Mouse (Mus musculus): ENCODE data around the gene Ift122.
"Not testable (repeated sequence)": the region's sequence is repeated elsewhere in the genome, so short reads cannot be mapped to it uniquely, and the experiment has no call there.

Ift122 gene

DNA sequence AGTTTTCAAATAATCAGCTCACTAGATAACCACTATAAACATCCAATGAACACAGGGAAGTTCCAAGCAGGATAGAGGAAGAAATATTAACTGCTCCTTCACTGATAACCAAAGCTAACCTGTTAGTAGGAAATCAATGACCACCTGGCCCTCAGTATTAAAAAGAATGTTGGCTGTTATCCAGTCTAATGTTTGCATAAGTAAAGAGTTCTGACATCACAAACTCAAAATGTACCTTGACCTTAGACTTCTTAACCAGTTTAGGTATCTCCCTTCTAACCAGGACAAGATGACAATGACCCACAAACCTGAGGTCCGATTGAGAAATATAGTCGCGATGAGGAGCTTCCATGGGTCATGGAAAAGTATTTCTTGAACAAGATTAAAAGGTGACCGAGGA is 8.3 kb upstream of the Ift122 start:
- intact Hi-C loops (cut with DNase I), result loop anchor here (10.0 kb wide), 1 partner anchor 290 kb away; no protein-coding TSS in a partner anchor

DNA sequence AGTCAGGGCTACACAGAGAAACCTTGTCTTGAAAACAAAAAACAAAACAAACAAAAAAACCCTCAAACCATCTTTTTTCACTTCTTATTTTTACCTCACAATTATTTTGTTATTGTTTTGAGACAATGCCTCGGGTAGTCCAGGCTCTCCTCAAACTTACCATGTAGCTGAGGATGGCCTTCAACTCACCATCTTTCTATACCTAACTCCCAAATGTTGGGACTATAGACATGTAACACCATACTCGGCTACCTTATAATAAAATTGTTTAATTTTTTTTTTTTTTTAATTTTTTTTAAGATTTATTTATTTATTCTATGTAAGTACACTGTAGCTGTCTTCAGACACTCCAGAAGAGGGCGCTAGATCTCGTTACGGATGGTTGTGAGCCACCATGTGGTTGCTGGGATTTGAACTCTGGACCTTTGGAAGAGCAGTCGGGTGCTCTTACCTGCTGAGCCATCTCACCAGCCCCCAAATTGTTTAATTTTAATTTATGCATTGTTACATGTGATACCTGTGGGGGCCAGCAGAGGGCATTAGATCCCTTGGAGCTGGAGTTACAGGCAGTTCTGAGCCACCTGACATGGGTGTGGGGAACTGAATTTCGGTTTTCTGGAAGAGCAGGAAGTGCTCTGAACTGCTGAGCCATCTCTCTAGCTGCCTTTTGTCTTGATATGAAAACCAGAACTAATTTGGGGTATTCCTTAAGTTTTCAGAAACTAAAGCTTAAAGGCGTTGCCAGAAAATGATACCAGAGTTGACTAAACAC is 6.4 kb upstream of the Ift122 start:
- intact Hi-C loops (cut with DNase I), result loop anchor here (2.0 to 10.0 kb wide), 2 partner anchors 162 to 288 kb away; no protein-coding TSS in a partner anchor

DNA sequence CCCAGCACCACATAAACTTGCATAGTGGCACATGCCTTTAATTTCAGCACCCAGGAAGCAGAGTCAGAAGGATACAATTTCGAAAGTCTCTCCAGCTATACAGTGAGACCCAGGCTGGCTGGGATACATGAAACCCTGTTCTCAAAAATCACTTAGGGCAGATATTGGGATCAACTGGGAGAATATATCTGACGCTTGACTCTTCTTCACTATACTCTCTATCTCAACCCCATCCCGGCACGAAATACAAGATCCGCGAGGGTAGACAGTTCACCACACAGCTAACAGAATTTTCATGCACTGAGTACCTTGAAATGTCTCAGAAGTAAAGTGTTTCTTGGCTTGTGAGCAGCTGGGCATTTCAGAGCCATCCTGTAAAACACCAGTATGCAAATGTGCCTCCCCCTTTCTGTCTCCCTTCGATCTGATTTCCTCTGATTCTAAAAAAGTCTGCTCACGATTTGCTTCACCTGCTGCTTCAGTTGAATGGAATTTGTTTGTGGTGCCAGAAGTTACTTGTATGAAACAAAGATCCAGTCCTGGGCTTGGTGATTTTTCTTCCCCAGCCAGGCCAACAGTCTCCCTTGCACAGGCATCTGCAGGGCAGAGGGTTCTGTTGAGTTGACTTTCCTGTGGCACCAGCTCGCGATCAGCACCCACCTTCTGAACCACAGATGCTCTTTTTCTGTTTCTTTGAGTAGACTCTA is 4.5 kb upstream of the Ift122 start:
- intact Hi-C loops (cut with DNase I), result loop anchor here (10.0 kb wide), 1 partner anchor 286 kb away; no protein-coding TSS in a partner anchor

DNA sequence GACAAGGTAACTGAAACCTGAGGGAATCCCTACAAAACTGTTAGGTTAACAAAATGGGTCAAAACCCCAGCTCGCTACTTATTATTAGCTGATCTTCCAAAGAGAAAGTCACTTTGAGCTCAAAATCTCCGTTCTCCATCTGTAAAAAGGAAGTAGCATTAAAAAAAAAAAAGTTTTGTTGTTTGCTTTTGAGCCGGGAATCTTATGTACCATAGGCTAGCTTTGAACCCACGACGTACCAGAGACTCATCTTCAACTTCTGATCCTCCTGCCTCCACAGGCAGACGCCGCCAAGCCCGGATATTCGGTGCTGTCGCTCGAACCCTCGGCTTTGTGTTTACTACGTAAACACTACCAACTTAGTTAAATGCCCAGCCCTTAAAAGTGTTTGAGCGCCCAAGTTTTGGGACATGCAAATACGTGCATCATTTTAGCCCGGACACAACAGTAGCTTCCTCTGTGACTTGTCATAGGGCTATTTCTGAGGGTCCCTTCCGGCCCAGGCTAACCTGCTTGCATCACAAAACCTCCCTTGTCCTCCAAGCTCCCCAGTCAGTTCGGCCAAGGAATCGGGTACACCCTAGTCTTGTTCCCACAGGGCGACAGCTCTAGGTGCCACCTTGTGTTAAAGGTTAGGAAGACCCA is 702 bp upstream of the Ift122 start:
- intact Hi-C loops (cut with DNase I), result no loop called here

DNA sequence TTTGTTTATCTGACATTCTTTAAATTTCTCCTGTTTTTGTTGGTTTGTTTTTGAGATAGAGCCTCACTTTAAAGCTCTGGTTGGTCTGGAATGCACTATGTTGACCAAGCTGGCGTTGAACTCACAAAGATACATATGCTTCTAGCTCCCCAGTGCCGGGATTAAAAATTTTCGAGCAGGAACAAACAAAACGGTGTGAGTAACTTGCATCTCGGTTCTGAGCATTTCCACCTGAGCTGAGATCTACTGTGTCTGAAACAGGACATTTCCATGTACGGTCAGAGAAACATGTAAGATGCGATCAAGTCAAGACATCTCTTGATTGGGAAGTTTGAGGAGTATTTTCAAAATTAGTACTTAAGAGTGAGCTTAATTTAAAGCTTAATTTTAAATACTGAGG is 715 bp downstream of the Ift122 start:
- intact Hi-C loops (cut with DNase I), result no loop called here

DNA sequence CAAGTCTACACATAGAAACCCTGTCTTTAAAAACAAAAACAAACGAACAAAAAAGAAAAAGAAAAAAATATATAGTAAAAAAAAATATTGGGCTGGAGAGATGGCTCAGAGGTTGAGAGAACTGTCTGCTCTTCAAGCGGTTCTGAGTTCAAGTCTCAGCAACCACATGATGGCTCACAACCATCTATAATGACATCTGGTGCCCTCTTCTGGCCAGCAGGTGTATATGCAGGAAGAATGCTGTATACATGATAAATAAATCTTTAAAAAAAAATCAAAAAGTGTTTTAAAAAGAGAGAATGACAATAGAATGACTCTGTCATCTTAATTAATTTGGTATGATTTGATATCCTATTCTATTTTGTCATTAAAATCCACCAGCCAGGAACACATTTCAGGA is 1.2 kb downstream of the Ift122 start:
- intact Hi-C loops (cut with DNase I), result no loop called here

DNA sequence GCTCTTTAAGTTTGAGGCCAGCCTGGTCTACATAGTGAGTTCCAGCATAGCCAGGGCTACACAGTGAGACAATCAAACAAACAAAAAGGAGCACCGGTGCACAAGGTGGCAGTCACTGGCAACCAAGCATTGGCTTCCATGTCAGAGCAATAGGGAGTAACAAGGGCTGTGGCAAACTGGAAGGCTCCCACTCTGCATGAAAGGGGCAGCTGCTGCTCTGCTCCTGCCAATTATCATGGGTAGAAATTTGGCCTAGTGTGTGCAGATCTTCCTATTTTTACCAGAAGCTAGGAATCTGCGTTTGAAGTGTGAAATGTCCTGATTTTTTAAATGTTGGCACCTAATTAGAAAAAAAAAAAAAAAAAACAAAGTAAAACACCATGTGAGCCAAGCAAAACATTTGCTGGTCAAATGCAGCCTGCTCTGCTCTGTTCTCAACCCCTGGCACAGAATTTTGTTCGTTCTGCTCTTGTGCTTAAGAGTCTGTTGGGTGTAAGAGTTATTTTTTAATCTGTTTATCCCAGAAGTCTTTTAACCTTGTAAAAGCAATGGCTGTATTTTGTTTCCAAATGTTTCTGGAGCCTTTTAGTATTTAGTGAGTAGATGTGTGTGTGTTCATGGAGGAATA is 2.6 kb downstream of the Ift122 start:
- intact Hi-C loops (cut with DNase I), result no loop called here

DNA sequence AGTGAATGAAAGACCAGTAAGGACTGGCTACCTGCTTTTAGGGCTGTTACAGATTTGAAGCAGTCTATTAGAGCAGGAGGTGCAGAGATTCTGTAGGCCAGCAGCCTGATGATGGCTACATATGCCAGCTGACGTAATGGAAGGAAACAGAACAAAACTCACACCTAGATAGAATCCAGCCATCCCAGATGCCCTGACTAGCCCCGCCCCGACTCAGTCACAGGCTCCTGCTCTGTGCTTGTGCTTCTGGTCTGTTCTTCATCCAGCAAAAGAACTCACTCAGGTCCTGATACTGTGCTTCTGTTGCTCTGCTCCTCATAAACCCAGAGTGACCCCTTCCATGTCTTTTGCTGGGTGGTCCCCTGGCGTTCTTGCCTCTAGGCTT is 3.1 kb downstream of the Ift122 start:
- intact Hi-C loops (cut with DNase I), result no loop called here

DNA sequence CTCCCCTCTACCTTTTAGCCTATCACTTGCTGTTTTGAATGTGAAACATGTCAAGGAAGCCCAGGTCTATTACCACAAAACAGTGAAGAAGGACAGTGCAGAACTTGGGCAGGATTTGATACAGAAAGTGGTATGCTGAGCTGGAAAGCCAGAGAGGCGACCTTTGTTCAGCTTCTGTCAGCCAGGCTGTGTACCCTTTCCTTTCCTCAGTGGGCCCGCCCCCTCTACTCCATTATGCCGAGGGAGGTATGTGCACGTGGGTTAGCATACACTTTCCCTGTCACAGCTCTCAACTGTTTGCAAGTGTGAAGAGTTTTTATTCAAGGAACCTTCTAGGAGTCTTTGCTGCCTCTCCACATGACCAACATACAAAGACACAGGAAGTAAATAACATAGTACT is 6.0 kb downstream of the Ift122 start:
- intact Hi-C loops (cut with DNase I), result no loop called here

DNA sequence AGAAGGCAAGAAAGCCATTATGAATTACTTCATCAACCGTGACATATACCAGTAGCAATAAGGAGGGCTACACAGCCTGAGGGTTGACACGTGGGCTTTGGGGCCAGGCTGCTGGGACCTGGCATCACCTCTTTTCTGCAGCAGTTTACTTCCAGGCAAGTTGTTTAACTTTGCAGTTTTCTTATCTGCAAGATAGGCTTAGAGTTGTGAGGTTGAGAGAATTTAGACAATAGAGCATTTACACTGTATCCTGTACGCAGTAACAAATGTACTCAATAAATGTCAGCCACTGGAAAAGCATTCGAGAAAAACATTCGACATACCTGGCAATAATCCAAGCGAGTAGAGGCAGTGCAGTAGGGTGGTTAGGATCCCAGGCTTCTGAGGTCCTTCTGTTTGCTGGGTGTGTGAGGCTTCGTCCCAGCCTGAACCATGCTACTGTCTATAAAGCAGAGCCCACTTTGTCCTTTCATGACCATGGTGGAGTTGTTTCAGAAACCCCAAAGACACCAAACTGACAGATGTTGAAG is 6.8 kb downstream of the Ift122 start:
- intact Hi-C loops (cut with DNase I), result no loop called here

DNA sequence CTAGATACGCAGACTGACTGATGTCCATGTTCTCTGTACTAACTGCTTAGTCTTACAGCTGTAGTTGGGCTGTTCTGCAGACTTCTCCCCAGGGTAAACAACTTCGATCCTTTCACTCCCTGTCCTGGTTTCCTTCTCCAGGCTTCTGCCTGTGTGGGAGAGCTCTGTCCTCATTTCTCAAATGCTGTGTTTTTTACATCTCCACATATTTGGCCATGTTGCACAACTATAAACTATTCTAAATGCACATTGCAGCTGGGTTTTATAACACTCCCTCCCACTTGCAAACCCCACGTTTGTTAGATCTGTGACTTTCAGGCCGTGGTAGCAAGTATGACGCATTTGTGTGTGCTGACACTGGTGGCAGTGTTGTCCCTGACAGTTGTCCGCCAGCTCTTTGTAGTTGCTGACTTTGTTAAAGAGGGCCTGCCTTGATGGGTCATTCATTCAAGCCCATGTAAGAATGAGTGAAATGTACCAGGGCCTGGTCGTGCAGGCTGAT is 10.1 kb downstream of the Ift122 start:
- intact Hi-C loops (cut with DNase I), result no loop called here

DNA sequence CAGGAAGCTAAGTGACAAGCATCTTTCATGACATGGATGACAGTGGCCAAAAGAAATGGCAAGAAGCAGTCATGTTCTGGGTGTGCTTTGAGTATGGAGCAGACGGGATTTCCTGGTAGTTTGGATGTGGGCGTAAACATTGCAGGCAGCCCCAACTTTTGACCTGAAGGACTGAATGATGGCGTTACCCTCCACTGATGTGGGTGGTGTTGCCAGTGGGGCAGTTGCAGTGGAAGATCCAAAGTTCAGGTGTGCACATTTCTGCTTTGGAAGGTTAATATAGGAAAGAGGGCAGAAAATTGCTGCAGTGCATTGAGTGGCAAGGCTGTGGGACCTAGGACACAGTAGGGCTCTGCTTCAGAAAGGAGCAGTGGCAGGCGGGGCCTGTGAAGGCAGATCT is 12.0 kb downstream of the Ift122 start:
- intact Hi-C loops (cut with DNase I), result no loop called here

DNA sequence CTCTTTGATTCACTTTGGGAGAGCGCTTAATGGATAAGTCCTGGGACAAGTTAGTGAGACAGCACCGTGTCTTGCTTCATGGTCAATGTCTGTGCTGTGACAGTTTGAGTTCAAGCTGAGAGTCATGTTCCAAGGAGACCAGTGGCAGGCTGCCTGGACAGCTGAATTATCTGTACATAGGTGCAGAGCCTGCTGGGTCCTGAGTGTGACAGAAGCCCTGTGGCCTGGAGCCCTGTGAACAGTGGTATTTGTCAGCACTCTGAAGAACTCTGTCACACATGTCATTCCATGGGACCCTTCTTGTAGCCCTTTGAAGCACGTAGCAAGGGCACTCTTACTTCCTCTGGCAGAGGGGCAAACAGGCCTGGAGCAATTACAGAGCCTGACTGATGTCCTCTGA is 13.9 kb downstream of the Ift122 start:
- intact Hi-C loops (cut with DNase I), result not testable (repeated sequence)

DNA sequence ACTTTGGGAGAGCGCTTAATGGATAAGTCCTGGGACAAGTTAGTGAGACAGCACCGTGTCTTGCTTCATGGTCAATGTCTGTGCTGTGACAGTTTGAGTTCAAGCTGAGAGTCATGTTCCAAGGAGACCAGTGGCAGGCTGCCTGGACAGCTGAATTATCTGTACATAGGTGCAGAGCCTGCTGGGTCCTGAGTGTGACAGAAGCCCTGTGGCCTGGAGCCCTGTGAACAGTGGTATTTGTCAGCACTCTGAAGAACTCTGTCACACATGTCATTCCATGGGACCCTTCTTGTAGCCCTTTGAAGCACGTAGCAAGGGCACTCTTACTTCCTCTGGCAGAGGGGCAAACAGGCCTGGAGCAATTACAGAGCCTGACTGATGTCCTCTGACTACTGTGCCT is 18.0 kb downstream of the Ift122 start:
- intact Hi-C loops (cut with DNase I), result not testable (repeated sequence)

DNA sequence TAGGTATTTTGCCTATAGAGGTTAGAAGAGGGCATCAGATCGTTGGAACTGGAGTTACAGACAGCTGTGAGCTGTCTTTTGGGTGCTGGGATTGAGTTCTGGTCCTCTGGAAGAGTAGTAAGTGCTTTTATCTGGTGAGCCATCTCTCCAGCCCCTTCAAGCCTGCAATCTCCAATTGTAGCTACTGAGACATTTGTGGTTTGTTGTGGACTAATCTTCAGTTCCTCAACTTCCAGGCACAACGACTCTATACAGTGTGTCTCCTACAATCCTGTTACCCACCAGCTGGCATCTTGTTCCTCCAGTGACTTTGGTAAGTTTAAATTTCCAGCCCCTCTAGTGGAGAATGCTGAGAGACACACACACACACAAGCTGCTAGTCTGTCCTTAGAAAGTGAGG is 24.0 kb downstream of the Ift122 start:
- intact Hi-C loops (cut with DNase I), result no loop called here

DNA sequence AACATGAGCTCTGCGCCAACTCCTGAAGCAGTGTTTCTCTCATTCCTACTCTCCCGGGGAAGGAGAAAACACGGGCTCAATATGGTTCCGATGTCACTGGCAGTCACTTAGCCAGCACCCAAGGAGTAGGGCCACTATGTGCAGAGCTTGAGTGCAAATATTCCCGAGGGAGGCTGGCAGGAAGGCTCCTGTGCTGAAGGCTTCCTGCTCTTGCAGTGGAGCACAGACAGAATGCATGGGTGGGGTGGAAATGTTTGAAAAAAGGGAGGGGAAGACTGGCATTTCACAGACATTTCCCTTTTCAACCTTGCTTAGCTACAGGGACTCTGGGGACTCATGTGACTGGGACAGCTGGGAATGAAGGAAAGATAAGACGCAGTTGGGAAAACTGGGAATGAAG is 25.4 kb downstream of the Ift122 start:
- intact Hi-C loops (cut with DNase I), result no loop called here

DNA sequence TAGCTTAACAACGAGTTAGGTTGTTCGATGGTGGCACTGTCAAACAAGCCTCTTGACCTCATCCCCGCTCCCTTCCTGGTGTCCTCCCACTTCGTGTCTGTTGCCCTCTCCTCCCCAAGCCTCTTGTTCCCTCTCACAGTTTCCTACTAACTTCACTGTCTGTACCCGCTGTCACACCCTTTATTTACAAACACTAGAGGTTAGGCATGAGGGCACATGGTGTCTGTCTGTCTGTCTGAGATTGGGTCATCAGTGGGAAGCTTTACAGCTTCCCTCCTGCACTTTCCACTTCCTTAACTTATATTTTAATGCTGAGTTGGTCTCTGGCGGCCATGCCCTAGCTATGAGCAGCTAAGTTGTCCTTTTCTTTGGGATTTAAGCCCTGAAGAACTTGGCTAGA is 26.5 kb downstream of the Ift122 start:
- intact Hi-C loops (cut with DNase I), result no loop called here

DNA sequence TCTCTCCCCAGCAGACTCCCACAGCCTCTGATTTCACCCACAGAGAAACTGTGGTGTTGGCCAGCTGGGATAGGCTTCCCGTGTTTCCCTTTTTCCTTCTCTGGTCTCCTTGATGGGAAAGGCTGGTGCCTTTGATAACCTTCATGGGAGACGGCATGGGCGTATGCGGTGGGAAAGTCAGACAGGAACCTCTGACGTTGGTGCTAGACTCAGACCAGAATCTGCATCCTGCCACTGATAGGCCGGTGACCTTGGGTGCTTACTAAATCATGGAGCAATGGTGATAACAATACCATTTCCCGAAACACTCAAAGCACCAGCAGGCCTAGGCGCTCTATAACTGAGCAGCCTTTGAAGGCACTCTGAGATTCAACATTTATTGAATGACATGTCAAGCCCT is 27.5 kb downstream of the Ift122 start:
- intact Hi-C loops (cut with DNase I), result no loop called here

DNA sequence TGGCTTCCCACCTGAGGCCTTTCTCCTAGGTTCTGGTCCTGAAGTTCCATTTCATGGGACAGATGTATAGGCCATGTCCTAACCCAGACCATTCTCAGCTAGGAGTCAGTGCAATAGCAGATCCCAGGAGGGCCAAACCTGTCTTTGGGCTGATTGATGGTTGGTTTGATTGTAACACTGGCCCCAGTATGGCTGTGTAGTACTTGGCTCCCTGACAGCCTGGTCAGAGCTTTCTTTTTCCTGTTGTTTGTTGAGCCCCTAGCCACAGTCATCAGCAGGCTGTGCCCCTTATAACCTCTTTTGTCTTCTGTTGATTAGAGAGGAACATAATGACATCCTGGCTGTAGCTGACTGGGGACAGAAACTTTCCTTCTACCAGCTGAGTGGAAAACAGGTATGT is 30.7 kb downstream of the Ift122 start:
- intact Hi-C loops (cut with DNase I), result no loop called here

DNA sequence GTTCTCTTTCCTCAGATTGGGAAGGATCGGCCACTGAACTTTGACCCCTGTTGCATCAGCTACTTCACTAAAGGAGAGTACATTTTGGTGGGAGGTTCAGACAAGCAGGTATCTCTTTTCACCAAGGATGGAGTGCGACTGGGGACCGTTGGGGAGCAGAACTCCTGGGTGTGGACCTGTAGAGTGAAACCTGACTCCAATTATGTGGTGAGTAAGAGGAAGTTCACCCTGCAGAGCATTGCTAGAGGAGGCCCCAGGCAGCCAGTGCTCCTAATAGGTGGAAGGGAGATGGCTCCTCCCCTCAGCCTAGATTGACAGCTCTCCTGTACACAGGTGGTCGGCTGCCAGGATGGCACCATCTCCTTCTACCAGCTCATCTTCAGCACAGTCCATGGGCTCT is 33.6 kb downstream of the Ift122 start:
- intact Hi-C loops (cut with DNase I), result no loop called here

DNA sequence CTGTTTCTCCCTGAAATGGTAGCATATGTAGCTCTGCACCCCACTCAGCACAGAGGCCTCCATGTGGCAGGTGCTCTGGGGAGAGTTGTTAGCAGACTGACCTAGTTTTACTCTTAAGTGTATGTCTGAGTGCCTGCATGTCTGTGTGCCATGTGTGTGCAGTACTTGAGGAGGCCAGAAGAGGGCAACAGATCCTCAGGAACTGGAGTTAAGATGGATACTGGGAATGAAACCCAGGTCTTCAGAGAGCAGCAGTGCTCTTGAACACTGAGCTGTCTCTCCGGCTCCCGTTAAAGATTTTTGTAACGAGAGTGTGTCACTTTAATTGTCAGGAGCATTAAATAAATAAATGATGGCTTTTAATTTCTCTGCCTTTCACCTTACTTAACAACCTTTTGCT is 35.0 kb downstream of the Ift122 start:
- intact Hi-C loops (cut with DNase I), result no loop called here

All from adrenal gland (tissue).